Mouse (Mus musculus) frontal cortex, postnatal 25 days (tissue): ENCODE results near the gene Apol8.

Experiments used
- DNase-seq, 2 experiments: peaks; one replicate each; pipeline ENCODE4 v3.0.0; 2022; ENCODE audit warnings: low spot score in 2 of 2

Apol8 gene

DNA sequence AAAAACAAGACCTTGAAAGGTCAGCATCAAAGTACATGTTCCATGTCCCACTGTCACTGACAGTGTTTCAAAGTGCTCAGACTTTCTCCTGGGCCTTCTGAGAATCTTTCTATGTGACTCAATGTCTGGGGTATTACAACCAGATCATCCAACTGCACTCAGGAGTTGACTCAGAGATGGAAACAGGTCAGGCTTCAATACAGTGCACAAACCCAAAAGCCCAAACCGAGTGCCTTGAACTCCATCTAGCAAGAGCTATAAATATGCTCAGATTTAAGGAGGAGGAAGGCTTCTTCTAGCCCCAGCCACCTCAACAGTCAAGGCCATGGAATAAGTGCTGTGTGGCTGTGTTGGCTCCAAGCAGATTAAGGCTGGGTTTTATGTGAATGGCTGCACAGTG, 29.0 kb upstream of the Apol8 start:
- no peak for DNase-seq

DNA sequence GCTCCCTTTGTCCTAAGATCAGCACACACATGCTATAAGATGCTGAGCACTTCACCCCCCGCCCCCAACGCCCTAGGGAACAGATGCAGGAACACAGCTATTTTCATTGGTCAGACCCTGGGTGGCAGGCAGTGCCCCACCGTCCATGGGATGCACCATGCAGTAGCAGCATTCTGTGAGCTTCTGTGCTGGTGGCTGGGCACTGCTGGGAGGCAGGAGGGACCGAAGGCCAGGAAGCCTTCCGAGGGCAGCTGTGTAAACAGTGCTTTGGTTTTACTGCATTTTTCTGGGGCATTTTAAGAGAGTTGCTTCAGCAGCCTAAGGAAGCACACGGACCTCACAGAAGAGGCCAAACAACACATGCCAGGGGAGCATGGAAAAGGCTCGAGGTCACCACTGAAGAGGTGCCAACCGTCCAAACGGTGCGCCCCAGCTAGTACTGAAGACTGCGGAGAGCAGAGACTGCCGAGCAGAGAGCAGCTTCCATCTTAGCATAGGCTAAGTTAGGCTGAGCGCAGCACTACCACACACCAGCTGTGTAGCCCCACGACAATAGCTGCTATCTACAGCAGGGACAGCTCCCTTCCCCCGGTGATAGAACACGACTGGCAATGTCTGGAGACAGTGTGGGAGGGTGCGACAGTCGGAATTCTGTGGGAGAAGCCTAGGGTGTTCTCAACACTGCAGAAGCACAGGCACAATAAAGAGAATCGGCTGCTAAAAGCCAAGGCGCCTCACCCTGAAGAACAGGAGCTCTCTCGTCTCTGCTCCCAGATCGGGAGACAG, 27.4 kb upstream of the Apol8 start:
- DNase-seq: peak; percentile 41 to 51

DNA sequence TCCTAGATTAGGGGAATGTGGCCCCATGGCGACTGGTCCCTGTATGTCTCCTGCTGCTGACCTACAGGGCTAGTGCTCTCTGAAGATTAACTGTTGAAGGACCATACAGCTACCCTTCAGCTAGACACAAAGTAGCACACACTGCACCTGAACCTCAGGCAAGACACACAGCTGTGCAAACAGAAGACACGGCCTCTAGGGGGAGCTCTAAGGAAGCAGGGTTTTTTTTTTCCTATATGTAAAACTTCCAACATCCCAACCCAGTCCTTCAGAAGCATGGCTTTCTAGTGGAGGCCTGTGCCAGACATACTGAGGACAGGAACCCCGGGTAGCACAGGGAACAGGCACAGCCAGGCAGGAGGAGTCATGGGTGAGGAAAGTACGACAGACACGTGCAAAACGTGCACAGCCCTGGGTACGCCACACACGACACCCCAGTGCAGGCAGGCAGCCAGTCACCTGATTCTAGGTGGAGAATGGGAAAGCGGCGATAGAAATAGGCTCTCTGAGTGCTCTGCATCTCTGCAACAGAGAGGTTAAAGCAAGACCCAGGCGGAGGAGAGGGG, 25.7 kb upstream of the Apol8 start:
- DNase-seq: no peak

DNA sequence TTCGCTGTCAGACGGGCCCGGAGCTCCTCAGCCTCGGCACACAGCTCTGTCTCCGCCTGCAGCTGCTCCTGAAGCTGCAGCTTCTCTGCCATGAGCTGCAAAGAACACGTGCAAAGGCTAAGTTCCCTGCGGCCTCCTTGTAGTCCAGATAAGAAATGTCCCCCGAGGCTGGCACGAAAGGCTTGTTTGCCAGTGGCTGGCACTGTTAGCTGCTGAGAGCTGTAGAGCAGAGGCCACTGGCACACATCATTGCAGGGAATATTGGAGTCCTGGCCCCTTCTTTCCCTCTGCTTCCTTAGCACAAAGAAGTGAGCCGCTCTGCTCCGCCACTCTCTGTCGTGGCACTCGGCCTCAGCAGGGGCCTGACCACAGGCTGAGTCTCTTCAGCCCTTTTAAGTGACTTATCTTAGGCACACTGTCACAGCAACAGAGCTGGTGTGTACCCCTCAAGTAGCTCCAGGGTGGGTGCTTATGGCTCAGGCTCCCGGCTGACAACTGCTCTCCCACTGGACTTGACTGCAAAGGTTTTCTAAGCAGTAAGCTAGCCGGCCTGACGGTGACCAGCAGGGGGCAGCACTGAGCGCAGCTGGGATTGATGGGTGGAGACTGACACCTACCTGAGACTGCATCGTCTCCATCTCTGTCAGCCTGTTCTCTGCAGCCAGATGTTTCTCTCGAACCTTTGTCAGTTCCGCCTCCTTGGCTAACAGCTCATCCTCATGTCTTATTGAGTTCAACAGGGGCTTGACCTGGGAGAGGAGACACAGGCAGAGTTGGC, 18.6 kb upstream of the Apol8 start:
- peak; percentile 65 to 70 for DNase-seq

DNA sequence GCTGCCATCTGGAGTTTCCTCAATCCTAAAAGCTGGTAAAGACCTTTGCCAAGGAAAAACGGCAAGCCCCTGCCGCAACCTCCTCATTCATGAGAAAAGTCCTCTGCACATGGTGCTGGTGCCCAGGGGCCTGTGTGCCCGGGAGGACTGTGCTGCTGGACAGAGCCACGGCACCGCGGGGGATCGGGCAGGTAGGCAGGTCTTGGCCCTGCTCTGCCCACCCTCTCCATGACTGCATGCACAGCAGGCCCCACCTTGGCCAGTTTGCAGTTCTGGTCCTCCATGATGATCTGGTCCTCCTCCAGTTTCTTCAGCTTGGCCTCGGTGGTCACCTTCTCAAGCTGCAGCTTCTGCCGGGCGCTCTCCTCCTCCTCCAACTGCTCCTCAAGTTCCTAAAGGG, 17.5 kb upstream of the Apol8 start:
- DNase-seq: no peak

DNA sequence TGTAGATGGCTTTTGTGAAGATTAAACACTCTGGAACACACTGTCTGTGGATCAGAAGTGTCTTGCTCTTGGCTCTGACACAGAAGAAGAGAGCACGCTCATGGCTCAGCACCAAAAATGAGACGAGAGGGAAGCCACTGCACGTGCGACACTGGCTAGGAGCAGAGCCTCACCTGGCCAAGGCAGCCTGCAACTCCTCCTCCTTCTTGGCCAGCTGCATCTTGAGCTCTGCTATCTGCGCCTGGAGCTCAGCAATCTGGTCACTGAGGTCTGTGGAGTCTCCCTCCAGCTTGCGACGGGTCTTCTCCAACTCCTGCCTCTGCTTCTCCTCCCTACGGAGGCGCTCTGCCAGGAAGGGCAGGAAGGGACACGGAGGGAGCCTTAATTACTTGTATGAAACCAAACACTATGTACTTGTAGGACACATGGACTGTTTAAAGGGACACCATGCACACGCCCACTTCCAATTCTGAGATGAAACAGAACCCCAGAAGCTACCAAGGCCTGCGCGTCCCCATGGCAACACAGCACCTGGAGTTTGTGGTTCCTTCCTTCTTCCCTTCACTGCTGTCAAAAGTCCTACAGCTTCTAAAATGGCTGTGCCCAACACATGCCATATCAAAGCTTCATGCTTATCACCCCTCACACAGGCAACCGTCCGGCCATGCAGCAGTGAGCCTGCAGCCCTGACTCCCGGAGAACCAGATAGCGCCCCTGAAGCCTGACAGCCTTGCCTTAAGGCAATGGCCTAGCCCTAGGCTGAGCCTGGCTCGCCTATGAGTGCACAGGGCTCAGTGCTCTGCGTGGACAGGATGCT, 16.5 kb upstream of the Apol8 start:
- no peak for DNase-seq

DNA sequence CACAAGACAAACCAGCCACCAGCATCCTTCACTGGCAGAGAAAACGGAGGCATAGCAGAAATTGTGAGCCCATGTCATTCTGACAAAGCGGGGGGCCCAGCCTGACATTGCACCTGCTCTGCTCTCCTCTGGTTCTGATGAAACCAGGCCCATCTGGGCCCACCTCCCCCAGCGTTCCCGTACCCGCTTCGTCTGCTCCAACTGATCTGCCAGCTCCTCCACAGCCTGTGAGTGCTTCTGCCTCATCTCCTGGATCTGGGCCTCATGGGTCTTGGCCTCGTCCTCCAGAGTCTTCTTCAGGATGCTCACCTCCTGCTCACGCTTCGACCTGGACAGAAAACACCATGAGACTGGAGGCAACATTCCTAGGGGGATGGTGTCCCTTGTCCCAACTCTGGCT, 14.1 kb upstream of the Apol8 start:
- no peak for DNase-seq

DNA sequence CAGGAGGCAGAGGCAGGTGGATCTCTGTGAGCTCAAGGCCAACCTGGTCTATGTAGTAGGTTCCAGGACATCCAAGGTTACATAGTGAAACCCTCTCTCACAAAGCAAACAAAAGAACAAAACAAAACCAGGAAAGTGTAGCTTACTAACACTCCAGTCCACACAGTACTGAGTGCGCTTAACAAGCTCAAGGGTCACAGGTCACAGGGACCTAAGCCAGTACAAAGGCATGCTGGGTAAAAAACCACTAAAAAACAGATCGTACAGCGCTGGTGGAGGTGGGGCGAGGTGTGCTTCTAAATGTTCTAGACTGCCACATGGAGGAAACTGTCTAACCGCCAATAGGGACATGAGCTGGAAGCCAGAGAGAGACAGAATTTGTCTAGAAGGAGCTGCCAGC, 13.5 kb upstream of the Apol8 start:
- no peak for DNase-seq

DNA sequence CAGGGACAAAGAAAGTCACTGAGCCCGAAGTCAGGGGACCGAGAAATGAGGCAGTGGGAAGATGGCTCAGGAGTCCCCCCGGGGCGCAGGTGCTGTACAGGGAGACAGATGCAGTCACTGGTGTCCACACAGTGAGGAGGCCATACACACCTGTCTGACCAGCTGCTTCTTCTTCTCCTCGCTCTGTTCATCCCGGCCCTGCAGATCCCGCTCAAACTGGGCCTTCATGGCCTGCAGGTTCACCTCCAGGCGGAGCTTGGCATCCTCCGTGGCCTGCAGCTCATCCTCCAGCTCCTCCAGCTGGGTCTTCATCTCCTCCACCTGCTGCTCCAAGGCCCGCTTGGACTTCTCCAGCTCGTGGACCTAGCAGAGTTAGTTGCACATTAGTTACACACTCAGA, 10.2 kb upstream of the Apol8 start:
- no peak for DNase-seq

DNA sequence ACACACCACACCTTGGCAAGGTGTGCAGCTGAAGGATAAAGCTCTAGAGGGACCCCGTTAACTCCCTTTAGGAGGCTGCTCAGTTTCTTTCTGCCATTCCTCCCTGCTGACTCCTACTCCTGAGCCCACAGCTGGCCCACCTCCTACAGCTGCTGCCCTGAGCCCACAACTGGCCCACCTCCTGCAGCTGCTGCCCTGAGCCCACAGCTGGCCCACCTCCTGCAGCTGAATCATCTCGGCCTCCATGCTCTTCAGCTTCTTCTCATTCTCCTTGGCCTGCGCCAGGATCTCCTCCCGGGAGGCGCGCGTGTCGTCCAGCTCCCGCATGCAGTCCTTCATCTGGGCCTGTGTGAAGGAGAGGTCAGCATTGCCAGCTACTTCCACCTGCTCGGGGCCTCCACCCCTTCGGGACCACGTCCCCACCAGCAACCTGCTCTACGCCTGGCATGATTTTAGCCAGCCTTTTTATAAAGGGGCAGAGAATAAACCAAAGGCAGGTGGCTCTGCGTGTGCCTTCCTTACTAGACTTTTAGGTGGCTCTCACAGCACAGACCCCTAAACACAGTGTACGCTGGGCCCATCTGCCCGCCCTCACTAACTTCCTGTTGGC, 8.8 kb upstream of the Apol8 start:
- DNase-seq: no peak

DNA sequence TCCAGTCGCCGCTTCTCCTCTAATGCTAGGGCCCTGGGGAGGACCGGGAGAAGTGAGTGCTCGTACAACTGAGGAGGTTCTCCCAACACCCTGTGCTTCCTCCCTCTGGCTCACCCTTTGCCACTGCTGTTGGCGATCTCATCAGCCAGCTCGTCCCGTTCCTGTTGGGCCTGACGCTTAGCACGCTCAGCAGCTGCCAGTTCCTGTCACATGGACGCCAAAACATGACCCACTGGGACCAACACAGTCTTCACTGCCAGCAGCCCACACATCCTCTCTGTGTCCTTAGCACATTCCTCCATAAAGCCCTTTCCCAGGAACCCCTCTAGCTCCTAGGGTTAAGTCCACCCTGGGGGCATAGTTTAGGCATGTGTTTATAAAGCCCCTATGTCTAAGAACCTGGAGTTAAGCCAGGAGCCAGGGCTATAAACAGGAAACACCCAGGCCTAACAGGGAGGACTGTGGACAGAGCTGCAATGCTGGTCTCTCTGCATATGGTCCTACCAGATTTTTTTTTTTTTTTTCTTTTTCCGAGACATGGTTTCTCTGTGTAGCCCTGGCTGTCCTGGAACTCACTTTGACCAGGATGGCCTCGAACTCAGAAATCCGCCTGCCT, 7.7 kb upstream of the Apol8 start:
- DNase-seq: no peak

DNA sequence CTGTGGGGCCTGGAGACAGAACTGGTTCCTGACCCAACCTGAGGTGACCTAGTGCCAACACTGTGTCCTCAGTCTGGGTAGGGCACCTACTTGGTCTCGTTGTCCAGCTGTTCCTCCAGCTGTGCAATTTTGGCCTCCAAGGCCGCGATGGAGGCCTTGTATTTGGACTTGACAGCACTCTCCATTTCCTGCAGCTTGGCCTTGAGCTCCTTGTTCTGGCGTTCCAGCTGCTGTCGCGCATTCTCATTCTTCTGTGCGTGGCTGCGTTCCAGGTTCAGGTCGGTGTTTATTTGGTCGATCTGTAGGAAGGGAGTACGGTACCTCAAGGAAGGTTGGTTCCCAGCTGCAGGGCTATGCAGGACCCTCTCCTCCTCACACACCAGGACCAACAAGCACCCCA, 6.9 kb upstream of the Apol8 start:
- DNase-seq: no peak

DNA sequence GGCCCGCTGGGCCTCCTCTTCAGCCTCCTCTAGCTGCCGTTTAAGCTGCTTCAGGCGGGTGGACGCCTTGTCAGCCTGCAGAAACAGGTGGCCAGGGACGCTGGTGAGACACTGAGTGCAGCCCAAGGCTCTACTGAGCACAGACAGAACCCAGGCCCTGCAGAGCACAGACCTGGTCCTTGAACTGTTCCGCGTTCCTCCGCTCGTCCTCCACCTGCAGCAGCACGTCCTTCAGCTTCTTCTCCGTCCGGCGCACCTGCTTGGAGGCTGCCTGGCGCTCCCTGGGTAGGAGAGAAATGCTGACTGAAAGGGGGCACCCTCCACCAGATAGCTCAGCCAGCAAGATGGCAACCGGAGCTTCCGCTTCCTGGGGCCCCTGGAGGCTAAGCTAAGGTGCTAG, 6.2 kb upstream of the Apol8 start:
- DNase-seq: no peak

DNA sequence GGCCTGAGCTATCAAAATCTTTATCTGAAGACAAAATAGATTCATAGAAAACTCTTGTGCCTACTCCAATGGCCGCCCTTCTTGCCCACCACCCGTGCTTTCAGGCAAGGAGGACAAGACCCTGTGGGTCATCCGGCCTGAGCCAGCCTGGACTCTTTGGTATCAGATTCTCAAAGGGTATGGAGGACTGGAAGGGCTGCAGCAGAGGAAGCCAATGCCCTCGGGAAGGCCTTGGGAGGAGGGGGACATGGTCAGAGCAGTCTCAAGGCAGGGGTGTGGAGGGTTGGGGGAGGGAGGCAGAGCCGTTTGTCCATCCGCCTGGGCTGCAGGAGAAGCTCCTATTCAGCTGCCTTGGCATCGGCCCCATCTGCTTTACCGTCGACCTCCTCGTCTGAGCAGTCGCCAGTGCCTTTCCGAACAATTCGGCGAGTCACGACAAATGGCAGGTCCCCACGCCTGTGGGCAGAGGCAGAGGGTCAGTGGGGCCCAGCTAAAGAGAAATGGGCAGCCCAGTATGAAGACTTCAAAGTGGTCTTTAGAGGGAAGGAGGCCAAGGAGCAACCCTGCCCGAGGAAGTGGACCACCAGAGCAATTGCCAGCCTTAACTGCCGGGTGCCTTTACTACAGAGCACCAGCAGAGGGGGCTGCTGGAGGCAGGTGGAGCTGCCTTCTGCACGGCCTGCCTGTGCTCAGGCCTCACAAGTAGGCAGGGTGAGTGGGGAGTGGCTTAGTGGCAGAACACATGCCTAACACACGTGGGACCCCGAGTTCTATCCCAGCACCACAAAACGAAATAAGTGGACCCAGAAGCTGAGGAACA, 5.0 kb upstream of the Apol8 start:
- DNase-seq: no peak

DNA sequence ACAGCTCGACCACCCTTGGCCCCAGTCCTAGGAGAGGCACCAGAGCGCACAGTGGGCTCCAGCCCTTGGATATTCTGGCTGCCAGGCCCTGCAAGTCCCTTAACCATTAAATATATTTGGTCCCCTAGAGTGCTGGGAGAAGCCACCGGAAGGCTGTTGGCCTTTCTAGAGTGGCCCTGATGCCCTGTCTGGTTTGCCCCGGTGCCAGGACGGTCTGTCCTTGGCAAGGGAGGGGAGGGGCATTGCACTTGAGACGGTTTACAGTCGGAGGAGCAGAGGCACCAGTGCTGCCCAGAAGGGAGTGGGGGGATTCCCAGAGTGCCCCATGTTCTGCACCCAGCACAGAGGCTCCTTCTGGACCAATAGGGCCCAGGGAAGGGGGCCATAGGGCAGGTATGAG, 4.3 kb upstream of the Apol8 start:
- DNase-seq: no peak

DNA sequence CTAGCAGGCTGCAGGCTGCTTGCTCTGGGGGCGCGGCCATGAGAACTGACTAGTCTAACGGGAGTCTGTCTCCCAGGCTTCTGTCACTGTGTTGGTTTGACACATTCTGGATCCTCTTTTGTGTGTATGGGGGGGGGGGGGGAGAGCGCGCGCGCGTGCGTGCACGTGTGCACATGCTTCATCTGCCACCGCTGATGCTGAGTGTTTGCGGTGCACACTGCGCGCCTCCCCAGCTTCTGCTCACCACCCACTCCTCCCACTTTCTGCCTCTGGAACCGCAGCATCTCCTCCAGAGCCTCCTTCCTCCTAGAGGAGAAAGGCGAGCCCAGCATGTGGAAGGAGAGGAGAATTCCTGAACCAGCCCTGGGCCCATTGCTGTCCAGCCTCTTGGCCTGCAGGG, 3.2 kb upstream of the Apol8 start:
- DNase-seq: no peak

DNA sequence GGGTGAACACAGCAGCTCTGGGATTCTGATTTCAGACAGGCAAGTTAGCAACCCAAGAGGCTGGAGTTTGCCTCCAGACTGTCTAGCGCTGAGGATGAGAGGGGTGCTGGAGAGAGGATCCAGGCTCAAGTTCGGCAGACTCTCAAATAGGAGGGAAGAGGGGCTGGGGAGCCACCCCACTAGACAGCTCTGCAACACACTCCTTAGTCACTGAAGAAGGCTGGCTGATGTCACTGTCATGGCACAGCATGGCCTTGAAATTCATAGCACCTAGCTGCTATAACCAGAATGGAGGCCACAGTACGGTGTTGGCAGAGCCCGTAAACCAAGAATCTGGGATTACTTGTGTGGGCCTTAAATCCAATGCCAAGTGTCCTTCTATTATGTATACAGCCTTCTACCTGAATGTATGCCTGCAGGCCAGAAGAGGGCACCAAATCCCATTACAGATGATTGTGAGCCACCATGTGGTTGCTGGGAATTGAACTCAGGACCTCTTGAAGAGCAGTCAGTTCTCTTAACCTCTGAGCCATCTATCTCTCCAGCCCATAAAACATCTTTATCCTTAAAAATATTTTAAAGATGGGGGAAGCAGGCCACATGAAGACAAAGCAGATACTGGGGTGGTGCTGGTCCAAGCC, 903 bp upstream of the Apol8 start:
- no peak for DNase-seq

DNA sequence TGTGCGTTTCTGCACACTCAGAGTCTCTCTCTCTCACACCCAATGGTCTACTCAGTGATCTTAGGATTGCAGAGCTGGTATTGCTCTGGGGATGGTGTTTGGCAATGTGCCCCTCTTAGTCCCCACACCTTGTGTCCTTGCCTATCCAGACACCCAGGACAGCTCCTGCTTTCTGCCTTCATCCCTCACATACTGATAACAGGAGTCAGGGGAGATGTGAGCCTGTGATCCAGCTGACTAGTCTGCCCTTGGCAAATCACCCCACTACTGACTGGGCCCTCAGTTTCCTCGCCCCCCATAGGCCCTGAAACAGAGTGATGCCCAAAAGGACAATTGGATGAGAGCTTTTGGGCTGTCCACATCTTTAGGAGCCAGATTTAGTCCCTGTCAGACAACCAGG, 722 bp downstream of the Apol8 start:
- no peak for DNase-seq

DNA sequence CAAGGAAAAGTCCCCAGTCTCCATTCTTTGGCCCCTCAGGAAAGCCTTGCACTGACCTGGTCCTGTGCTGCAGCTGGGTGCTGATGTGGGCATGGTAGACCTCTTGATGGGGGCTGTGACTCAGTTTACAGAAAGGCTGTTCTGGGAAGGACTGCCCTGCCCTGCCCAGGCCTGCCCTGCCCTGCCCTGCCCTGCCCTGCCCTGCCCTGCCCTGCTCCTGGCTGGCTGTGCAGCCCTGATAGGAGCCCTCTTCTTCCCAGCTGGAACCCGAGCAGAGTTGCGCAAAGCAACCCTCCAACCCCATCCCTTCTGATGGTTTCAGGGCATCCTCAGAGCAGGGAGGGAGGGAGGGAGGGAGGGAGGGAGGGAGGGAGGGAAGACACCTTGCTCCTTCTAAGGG, 1.7 kb downstream of the Apol8 start:
- DNase-seq: no peak

DNA sequence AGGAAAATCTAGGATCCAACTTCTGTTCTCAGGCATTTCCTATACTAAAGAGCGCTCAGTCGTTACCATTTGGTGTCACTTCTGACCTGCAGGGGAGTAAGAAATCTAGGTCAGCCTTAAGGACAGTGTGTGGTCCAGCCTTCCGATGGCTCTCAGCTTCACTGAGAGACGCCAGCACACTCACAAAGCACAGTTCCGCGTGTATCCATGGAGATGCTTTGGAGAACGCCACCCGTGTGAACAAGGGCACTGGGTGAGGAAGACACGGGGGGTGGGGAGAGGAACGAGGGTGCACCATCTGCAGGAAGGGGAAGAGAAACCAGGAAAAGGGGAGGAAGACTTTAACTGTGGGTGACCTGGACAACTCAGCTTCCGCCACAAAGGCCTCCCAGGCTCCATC, 4.4 kb downstream of the Apol8 start:
- no peak for DNase-seq
